Mouse (Mus musculus) C2C12 (cell line): ENCODE results near the gene Igf2r. TPM values are rescaled to one million over a fixed set of nuclear protein-coding genes. Genes with fewer than 3 reads are reported as not detected.

Experiments used
- H3K27me3 ChIP-seq: one replicate; pipeline ENCODE4 v1.6.1; 2011; ENCODE audit not compliant: control insufficient read depth, insufficient read depth, insufficient read length
- H3K36me3 ChIP-seq: one replicate; pipeline ENCODE4 v1.6.1; 2011; ENCODE audit not compliant: control insufficient read depth, insufficient read depth
- H3K4me3 ChIP-seq: one replicate; pipeline ENCODE4 v1.5.1; 2011; ENCODE audit warnings: mild to moderate bottlenecking, control low read depth; ENCODE audit not compliant: poor library complexity, insufficient read depth, severe bottlenecking
- H3K79me2 ChIP-seq: one replicate; pipeline ENCODE4 v1.6.1; 2011; ENCODE audit not compliant: control insufficient read depth, insufficient read depth
- H3K79me3 ChIP-seq: one replicate; pipeline ENCODE4 v1.6.1; 2011; ENCODE audit warnings: low read depth, control low read depth
- H3ac ChIP-seq: one replicate; pipeline ENCODE3; 2011; ENCODE audit warnings: low read depth; ENCODE audit not compliant: control insufficient read depth, insufficient read length
- CEBPB ChIP-seq: IDR thresholded peaks from one replicate; pipeline ENCODE4 v1.6.1; 2011; ENCODE audit warnings: low read depth, mild to moderate bottlenecking, control low read depth, moderate library complexity
- CTCF ChIP-seq: IDR thresholded peaks from one replicate; pipeline ENCODE4 v1.5.1; 2011; ENCODE audit not compliant: control insufficient read depth, insufficient read depth, insufficient read length
- FOSL1 ChIP-seq: IDR thresholded peaks from one replicate; pipeline ENCODE4 v1.8.0; 2011; ENCODE audit warnings: mild to moderate bottlenecking, low read length; ENCODE audit not compliant: poor library complexity, insufficient read depth, severe bottlenecking
- MAX ChIP-seq: IDR thresholded peaks from one replicate; pipeline ENCODE4 v1.6.1; 2011; ENCODE audit warnings: mild to moderate bottlenecking, control low read depth
- MYOD1 ChIP-seq: IDR thresholded peaks from one replicate; pipeline ENCODE4 v1.6.1; 2011; ENCODE audit warnings: low read depth; ENCODE audit not compliant: control insufficient read depth, insufficient read length
- MYOG ChIP-seq: IDR thresholded peaks from one replicate; pipeline ENCODE4 v1.6.1; 2011; ENCODE audit not compliant: control insufficient read depth, insufficient read length; ENCODE audit errors: extremely low read depth
- USF1 ChIP-seq: IDR thresholded peaks from one replicate; pipeline ENCODE4 v1.6.1; 2011; ENCODE audit warnings: low read depth, mild to moderate bottlenecking, control low read depth, moderate library complexity
- polyA plus RNA-seq: library from polyadenylated mRNA; unstranded; fragments of >200 nt; fragmentation: generic; extraction: Trizol; gene quantifications from one replicate; pipeline ENCODE4 v1.2.1, GENCODE M21; 2012; ENCODE audit warnings: missing spikeins

Igf2r gene
- polyA plus RNA-seq, 1 experiment, result 2.3 TPM

GRCm38 (mm10) chr17:12668478-12669362 lies 100.7 kb downstream of the Igf2r start:
- H3ac ChIP-seq, result no peak overlapping the region
- no peak overlapping the region for H3K4me3 ChIP-seq

DNA sequence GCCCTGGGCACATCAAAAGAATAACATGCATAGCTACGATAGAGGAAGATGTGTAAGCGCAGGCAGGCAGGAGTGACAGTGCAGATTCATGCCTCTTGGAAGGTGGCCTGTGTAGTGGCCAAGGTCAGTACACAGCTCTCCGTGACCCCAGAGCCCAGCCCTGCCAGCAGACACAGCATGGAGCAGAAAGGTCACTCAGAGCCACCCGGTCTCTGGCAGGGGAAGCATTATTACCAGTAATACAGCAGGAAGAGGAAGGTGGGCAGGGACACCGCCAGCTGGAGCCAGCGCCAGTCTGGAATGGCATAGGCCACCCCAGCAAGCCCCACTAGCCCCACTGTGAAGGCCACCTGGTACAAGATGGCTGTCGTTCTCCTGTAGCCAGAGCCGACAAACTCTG lies 105.3 kb downstream of the Igf2r start:
- TF ChIP-seq MYOD1 (no peak), CEBPB (no peak), CTCF (no peak), MYOG (no peak), FOSL1 (no peak)
- Histone ChIP-seq H3K79me2 (no peaks in the 10 kb centered on the region), H3K79me3 (no peaks in the 10 kb centered on the region), H3K4me3 (no peak overlapping the region), H3K27me3 (peaks cover 32% of the 10 kb centered on the region), H3K36me3 (no peaks in the 10 kb centered on the region), H3ac (no peak overlapping the region)

More at GRCm38 (mm10) chr17:12668478-12669362, 100.7 kb downstream of the Igf2r start:
- Histone ChIP-seq H3K36me3 (no peaks in the 10 kb centered on the region), H3K27me3 (peaks cover 10% of the 10 kb centered on the region), H3K79me2 (no peaks in the 10 kb centered on the region), H3K79me3 (no peaks in the 10 kb centered on the region)
- TF ChIP-seq FOSL1 (no peak), MYOD1 (no peak), CEBPB (no peak), CTCF (no peak), MYOG (no peak), MAX (no peak), USF1 (no peak)

- peaks cover 49% of the 10 kb centered on the region for H3K27me3 ChIP-seq
- H3K79me3 ChIP-seq, result no peaks in the 10 kb centered on the region
- TF ChIP-seq MAX, result no peak
- TF ChIP-seq MYOG, result no peak
- peak; percentile 9 for TF ChIP-seq CTCF
- TF ChIP-seq FOSL1, result no peak
- TF ChIP-seq MYOD1, result no peak
- no peak for TF ChIP-seq USF1
These were observed 108.7 kb downstream of the Igf2r start for GRCm38 (mm10) chr17:12660572-12661260.

DNA sequence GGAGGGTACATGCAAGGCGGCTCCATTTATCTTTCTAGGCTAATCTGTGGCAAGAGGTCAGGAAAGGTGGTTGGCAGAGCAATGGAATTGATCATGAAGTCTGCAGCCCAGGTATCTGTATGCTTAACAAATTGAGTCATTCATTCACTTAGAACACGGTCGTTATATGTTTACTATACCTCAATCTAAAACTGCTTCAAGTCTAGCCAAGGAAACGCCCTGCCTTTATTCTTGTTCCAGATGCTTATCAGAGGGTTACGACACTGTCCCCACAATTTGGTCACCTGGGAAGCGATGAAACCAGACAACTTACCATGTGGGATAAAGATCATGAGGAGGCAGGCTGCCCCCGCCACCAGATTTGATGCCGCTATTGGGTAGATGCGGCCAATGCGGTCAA lies 110.2 kb downstream of the Igf2r start:
- H3K79me3 ChIP-seq, result no peaks in the 10 kb centered on the region
- H3K4me3 ChIP-seq, result no peak overlapping the region
- no peaks in the 10 kb centered on the region for H3K79me2 ChIP-seq
- H3K27me3 ChIP-seq, result peaks cover 58% of the 10 kb centered on the region
- TF ChIP-seq MYOG (no peak), CTCF (no peak), USF1 (no peak), MYOD1 (no peak), FOSL1 (no peak), CEBPB (no peak), MAX (no peak)
- no peaks in the 10 kb centered on the region for H3K36me3 ChIP-seq
- no peak overlapping the region for H3ac ChIP-seq

More at GRCm38 (mm10) chr17:12660572-12661260, 108.7 kb downstream of the Igf2r start:
- Histone ChIP-seq H3ac (no peak overlapping the region), H3K36me3 (no peaks in the 10 kb centered on the region), H3K79me2 (no peaks in the 10 kb centered on the region), H3K4me3 (no peak overlapping the region)

DNA sequence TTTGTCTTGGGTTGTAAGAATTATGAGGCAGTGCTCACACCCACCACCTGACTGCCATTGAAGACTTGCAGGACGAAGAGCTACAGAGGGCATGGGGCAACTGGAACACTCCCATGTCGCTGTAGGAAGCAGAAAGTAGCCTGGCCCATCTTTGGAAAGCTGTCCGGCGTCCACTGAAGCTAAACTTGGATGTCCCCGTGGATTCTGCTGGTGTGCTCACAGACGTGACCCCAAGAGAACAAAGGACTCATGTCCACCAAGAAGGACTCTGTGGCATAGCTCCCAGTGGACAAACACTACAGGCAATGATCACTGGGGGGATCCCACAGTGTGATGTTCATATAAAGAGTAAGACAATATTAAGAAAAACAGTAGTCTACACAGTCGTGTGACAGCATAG lies 110.7 kb downstream of the Igf2r start:
- H3K79me3 ChIP-seq, result no peaks in the 10 kb centered on the region
- TF ChIP-seq USF1, result no peak
- no peak for TF ChIP-seq MYOG
- no peak for TF ChIP-seq FOSL1
- TF ChIP-seq MYOD1, result no peak
- no peak overlapping the region for H3K4me3 ChIP-seq
- H3K79me2 ChIP-seq, result no peaks in the 10 kb centered on the region
- H3K36me3 ChIP-seq, result no peaks in the 10 kb centered on the region
- no peak overlapping the region for H3ac ChIP-seq
- peaks cover 54% of the 10 kb centered on the region for H3K27me3 ChIP-seq

GRCm38 (mm10) chr17:12655826-12656225 lies 113.6 kb downstream of the Igf2r start:
- Histone ChIP-seq H3K79me3 (no peaks in the 10 kb centered on the region), H3K27me3 (peaks cover 46% of the 10 kb centered on the region), H3ac (no peak overlapping the region), H3K36me3 (no peaks in the 10 kb centered on the region), H3K79me2 (no peaks in the 10 kb centered on the region), H3K4me3 (no peak overlapping the region)
- TF ChIP-seq USF1 (no peak), CTCF (no peak), FOSL1 (no peak), MAX (no peak), MYOG (no peak), CEBPB (no peak), MYOD1 (no peak)
